Mouse (Mus musculus) G1E-ER4 (cell line): ENCODE data around the gene Ankmy1. TPM values are rescaled to one million over a fixed set of nuclear protein-coding genes. Genes with fewer than 3 reads are reported as not detected.

Experiments
- GATA1 ChIP-seq: IDR thresholded peaks from one replicate; pipeline ENCODE4 v1.8.0; 2012; ENCODE audit warnings: low read length, inconsistent platforms
- polyA plus RNA-seq: library from polyadenylated mRNA; stranded (reverse); fragments of >175 nt; gene quantifications from 2 replicates; pipeline ENCODE4 v1.2.3, GENCODE M21; 2012

Ankmy1 gene
- polyA plus RNA-seq, 1 experiment, result 0.04 TPM

DNA sequence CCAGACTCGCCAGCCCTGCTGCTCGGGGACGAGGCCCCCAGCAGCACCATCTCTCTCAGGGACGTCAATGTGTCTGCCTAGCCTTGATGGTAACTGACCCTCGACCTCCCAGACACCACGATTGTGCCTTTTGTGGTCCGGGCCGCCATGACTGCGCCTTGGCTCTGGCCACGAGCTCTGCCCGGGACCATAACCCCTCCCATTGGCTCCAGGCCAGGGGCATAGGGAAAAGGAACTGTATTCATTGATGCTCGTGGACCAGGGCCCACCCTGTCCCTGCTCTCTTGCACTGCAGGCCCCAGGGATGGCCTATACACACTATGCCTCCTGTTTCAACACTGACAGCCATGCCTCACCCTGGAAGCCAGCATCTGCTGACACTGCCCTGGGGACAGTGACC is 17.1 kb upstream of the Ankmy1 start:
- TF ChIP-seq GATA1, result no peak

DNA sequence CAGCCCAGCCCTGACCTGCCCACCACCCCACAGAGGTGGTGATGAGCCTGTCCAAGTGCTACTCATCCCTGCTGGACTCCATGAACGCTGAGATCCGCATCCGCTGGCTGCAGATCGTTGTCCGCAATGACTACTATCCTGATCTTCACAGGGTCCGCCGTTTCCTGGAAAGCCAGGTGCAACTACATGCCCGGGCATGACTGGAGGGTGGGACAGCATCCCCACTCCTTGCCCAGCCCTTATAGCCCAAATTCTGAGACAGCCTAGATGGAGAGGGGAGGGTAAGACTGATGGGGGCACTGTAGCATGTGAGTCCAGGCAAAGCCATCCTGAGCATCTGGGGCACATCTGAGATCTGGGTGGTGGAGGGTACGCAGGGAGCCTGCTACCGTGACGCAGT is 16.4 kb upstream of the Ankmy1 start:
- no peak for TF ChIP-seq GATA1

DNA sequence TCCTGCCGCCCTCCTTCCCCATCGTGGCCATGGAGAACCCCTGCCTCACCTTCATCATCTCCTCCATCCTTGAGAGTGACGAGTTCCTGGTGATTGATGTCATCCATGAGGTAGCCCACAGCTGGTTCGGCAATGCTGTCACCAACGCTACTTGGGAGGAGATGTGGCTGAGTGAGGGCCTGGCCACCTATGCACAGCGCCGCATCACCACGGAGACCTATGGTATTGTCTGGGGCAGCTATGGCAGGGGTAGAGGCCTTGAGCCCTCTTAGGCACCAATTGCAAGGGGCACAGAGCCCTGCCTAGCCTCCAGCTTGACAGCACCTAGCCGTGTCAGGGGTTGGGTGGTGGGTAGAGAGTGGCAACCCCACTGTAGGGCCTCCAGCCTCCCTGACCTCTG is 14.0 kb upstream of the Ankmy1 start:
- TF ChIP-seq GATA1, result no peak

DNA sequence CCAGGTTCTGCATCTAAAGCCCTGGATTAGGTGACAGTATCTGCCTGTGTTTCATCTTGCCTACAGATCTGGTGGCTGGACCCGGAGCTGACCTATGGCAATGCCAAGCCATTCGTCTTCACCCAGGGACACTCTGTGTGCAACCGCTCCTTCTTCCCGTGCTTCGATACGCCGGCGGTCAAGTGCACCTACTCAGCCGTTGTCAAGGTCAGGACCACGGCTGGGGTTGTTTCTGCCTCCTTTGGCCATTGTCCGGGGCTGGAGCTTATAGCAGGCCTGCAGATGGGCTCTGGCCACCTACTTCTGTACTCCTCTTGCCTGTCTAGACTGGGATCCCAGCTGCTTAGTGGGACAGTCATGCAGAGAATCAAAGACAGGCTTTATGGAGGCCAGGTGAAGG is 12.3 kb upstream of the Ankmy1 start:
- no peak for TF ChIP-seq GATA1

DNA sequence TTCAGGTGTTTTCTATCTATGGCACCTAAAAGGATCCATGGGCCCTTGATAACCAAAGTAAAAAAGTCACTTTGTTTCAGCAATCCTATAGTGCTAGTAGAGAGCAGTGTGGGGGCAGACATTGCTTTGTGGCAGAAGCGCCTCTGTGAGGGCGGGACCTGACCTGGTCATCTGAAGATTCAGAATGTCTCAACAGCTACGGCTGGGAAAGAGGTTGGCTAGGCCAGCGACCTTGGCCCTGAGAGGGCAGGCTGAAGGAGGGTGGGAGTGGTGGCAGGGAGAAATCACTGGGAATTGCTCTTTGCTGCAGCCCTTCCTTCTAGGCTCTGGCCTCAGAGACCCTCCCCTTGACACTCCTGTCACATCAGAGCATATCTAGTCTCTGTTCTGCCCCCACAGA is 11.5 kb upstream of the Ankmy1 start:
- TF ChIP-seq GATA1, result no peak

DNA sequence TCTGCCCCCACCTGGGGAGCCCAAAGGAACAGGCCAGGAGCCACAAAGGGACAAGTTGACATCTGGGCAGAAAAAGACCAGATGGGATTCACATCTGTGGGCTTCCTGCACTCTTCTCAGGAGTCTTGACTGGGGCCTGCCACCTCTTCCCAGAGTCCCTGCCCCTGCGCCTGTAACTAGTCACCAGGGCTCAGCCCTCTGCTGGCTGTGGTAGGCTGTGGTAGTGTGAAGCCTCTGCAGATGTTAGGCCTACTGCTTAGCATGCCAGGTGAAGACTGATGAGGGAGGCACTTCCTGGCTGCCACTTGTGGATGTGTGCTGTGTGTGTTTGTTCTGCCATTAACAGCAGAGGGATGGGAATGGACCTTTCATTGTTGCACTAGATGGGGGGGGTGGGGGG is 9.6 kb upstream of the Ankmy1 start:
- no peak for TF ChIP-seq GATA1

DNA sequence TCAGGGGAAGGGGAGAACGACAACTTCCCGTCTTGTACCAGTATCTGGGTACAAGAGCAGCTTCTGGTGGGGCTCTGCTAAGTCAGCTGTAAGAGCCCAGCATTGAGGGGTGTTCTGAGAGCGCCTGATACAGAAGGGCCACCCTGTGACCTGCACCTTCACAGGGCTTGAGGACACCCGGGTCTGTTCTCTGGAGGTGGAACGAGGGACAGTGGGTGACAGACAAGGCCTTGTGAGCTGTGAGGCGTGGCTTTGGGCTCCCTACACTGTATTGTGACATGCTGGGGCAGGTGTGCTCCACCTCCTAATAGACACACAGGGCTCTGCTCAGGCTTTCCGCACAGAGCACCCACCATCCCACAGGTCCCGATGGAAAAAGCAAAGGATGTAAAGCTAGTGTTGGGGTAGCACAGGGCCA is 9.0 kb upstream of the Ankmy1 start:
- TF ChIP-seq GATA1, result no peak

DNA sequence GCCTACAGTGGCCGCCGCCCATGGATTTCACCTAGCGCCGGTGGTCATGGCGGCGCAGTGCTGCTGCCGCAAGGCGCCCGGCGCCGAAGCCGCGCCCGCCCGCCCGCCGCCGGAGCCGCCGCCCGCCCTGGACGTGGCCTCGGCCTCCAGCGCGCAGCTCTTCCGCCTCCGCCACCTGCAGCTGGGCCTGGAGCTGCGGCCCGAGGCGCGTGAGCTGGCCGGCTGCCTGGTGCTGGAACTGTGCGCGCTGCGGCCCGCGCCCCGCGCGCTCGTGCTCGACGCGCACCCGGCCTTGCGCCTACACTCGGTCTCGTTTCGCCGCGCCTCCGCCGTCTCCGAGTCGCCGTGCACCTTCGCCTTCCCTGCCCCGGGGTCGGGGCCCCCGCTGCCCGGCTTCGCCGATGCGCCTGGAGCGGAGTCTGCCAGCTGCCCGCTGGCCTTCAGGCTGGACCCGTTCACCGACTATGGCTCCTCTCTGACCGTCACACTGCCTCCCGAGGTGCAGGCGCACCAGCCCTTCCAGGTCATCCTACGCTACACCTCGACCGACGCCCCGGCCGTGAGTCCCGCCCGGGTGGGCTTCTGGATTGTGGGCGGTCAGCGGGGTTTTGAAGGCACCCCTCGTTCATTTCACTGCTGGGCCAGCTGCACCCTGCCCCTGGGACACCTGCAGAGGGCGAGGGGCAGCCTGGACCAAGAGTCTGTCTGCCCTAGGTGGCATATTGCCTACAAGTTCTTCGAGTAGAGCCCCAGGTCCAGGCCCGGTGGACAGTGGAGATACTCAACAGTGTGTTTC is 8.4 kb upstream of the Ankmy1 start:
- no peak for TF ChIP-seq GATA1

DNA sequence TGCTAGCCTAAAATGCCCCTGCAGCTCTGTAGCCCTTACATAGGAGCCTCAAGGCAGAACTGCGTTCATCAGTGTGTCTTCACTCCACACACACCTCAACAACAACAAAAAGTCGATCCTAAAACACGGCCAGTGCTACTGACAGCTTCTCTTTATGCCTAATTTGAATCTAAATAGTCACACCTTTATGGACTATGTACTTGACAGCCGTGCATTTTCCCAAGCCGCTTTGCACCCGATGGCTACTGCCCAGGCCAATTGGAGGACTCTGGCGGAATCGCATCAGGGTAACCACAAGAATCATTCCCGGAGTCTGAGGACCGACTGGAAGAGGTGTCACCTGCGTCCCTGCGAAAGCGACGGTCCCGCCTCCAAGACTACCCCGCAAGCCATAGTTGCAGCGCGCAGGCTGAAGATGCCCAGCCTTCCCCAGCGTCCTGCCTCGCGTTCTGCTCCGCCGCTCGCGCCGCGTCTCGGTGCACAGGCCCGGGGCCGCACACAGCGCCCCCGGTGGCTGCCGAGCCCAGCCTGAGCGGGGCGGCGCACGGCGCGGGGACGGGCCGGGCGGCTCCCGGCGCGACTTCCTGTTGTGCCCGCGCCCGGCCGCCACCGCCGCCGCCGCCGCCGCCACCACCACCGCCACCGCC is 7.7 kb upstream of the Ankmy1 start, which contains the start of gene Rnpepl1:
Rnpepl1 (plus strand) TSS at position 545 of the 647 bp plus-strand sequence.
- no peak for TF ChIP-seq GATA1

DNA sequence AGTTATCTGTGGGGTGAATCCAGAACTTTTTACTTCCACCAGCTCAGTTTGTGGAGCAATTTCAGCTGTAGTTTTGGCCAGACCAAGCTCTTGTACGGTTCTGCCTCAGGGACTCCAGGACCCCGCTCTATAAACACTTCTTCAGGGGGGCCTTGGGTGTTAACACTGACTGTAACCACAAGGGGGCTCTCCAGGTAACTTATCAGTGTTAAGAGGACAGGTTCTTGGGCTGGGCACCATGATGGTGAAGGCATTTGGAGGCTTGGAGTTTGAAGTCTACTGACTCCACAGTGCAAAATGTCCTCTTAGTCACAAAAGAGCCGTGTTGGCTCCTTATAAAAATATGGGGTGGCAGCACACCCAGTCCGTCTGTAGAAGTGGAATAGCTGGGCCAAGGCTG is 6.4 kb upstream of the Ankmy1 start:
- TF ChIP-seq GATA1, result no peak

DNA sequence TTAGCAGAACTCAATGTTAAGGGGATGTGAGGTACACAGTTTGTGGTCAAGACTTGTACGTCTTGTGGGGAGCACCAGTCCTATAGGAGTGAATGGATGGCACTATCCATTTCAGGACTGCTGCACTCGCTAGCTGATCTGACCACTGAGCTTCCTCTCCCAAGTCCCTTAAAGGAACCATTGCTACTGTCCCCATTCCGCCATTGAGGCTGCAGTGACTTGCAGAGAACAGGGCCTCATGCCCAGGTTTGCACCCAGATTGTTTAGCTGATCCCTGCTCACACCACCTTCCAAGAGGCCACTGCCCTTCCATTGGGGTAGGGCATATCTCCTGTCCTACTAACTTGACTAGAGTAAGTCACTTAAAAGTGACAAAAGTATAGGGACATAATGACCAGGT is 6.0 kb upstream of the Ankmy1 start:
- no peak for TF ChIP-seq GATA1

DNA sequence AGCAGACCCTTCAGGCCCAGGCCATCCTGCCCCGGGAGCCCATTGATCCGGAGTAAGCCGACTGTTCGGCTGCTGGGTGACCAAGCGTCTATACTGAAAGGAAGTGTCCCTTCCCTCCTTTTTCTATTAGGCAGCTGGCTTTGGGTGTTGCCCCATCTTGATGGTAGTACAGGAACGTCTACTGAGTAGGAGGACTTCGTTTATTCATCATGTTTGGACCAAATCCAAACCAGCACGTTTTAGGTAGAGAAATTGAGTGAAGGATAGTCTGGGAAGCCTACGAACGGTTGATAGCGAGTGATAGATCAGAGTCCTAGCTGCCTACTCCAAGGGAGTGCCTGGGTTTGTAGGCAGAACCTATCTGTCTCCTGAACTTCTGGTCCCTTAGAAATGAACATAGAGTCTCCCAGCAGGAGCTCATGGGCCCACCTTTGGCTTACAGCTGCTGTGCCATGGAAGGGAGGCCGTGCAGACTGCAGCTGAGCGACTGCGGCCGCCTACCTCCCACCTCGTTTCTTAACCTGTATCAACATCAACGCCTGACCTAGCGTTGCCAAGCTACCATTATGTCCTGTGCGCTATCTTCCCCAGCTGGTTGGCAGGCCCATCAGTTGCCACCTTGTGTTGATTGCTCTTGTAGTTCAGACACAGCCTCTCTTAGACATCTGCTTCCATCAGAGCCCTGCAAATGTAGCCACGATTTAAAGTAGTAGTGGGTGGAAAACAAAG is 5.1 kb upstream of the Ankmy1 start:
- TF ChIP-seq GATA1, result no peak

DNA sequence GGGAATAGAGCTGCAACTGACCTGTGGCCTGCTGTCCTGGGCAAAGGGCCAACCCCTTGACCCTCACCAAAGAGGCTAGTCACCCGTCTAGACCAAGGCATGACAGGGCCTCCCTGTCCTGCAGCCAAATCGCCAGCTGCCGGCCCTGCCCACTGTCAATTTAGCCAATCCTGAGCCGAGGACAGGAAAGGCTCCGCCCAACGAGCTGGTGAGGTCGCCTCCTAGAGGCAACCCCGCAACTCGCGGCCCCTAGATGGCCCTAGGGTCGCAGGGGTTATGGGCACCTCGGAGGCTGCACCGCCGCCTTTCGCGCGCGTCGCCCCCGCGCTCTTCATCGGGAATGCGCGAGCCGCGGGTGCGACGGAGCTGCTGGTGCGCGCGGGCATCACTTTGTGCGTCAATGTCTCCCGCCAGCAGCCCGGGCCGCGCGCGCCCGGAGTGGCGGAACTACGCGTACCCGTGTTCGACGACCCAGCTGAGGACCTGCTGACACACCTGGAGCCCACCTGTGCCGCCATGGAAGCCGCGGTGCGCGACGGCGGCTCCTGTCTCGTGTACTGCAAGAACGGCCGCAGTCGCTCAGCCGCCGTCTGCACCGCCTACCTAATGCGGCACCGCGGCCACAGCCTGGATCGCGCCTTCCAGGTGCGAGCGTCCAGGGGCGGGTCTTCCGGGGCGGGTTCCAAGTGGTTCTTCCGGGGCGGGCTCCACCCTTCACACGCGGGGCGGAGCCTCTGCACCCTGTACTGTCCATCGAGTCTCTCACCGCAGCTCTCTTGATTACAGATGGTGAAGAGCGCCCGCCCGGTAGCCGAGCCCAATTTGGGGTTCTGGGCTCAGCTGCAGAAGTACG is 4.3 kb upstream of the Ankmy1 start, which contains the start of gene Dusp28:
Dusp28 (plus strand) TSS at position 203 of the 853 bp plus-strand sequence.
- no peak for TF ChIP-seq GATA1

DNA sequence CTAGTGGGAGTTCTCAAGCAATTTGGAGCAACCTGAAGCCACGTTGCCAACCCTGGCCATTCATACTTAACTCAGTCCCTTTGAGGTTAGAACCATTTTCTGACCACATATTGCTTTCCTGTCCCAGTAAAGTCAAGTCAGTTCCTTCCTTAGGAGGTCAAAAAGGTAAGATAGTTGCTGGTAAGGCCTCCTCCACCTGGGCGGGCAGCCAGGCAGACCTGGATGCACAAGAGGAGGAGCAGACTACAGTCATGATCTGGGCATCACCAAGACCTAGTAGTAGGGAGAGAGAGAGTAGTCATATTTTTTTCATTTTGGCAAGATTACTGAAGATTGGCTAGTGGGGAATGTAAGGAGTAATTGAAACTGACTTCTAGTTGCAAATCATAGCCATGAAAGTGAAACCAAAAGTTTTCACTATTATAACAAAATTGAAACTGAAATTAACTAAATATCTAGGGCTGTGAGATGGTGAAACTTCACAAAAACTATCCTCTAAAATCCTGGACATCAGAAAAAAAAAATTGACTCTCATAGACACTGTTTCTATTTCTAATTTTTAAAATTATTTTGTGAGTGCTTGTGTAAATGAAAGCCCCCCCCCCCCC is 3.1 kb upstream of the Ankmy1 start:
- TF ChIP-seq GATA1, result no peak

DNA sequence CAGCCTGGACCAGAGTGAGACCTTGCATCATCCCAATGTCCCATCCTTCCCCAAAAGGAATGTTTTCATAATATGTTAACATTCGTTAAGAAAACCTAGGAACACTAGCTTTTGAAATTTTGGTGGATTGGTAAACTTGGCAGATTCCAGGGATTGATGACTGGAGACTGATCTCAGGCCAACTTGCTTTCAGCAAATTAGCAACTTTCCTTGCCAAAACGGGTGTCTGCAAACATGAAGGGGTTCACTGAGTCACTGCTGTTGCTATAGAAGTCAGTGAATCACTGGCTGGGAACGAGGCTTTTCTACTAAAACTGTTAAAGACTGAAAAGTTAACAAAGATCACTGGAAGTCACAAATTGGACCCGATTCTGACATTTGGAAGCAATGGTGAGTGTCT is 921 bp upstream of the Ankmy1 start:
- no peak for TF ChIP-seq GATA1

DNA sequence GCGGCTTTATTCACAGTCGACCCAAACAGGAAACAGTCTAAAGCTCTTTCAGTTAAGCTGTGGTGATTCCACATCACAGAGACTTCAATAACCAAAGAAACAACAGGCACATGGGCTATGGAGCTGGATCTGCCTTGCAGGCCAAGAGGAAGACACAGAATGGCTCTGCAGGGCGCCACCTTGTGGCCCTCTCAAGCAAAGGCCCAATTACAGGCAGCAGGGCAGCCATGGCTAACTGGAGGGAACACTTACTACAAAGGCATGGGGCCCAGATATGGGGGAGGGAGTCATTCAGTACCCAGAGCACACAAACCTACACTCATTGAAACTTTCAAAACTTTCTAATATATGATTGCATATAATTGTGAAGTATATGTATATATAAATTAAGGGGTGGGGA is 7.6 kb downstream of the Ankmy1 start:
- no peak for TF ChIP-seq GATA1
